Mouse (Mus musculus): ENCODE measurements at regions not wholly inside any gene's neighbourhood (a gene's known extent, or its start where the extent isn't known, plus 50 kb on each side); places are given as distances from the start of the nearest gene placed in this dataset.

- TF ChIP-seq CTCF (IDR thresholded peaks at IDR 0.05) (no peak), EP300 (IDR thresholded peaks at IDR 0.05; ENCODE audit: insufficient read depth, low read depth, low read length) (no peak)
Observed at GRCm38 (mm10) chr6:14600543-14601249, 154.4 kb downstream of the Ppp1r3a start.

Measured in heart, adult 2 months (tissue).